Mouse (Mus musculus) frontal cortex, postnatal 25 days (tissue): Measurements from ENCODE around the gene Sar1a.

Experiments used
- DNase-seq, 2 experiments: peaks; one replicate each; pipeline ENCODE4 v3.0.0; 2022; ENCODE audit warnings: low spot score in 2 of 2

The Sar1a gene

DNA sequence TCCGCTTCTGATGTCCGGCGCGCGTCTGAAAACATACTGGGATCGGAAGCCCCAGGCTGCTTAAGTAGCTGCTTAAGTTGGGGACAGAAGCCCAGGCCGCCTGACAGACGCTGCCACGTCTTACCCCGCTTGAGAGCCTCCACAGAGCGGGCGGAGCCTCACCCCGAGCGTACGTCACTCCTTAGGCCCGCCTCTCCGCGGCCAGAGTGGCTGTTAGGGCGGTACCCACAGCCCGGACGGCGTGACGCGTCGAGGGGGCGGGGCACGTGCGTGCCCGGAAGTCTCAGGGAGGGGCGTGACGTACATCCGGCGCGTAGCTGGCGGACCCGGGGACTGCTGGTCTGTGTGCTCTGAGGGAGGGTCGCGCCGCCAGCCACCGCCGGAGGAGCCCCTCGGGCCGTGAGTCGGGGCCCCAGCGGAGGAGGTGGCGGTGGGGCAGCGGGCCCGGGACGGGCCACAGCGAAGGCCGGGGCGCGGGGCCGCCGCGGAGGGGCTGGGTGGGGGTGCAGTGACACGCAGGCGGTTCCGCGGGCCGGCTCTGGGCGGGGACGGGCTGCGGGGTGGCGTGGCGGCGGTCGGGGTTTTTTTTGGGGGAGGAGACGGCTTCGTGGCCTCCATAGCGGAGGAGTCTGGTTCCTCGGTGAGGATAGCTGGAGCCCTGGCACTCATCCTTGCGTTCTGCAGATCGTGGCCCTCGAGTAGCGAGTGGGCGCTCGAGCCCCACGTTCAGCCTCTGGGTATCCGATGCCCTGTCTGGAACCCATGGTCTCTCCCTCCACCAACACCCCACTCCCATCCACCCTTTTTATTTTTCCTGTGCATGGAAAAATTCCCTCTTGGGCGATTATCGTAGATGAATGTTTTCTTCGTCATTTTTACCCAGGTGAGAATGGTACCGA is at the start of gene Sar1a:
Gene Sar1a, plus strand, starts transcription at position 285 of the 899 bp plus-strand sequence.
- peak; percentile 90 to 95 for DNase-seq

DNA sequence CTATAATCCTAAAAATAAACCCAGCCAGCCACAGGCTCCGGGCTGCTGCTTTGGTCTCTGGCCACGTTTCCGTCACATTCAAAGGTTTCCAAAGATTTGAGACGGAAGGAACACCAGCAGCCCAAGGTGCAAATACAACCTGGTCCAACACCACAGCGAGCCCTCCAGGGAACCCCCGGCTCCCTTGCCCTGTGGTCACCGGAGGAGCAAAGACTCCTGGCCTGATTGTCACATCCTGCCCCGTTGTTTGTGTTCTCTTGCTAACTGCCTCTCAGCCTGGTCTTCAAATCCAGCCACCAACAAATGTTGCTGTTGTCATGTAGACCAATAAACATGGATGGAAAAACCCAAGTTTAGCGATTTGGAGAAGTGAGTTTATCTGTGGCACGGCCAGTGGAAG is 47.7 kb upstream of the Sar1a start:
- DNase-seq, result no peak

DNA sequence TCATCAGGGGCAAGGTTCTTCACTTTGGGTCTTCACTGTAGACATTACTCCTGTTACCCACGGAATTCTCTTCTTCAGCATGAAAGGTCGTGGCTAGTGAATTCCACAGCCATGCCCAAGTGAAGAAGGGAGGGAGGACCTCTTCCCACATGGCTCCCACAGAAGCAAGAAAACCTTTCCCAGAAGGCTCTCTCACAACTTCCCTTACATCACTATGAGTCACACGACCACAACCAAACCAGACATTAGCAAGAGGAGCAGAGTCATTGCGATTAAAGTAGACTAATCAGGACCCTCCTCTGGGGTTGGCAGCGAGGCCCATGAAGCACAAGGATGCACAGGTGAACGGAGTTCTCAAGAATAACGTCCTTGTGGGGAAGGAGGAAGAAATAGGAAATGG is 43.0 kb upstream of the Sar1a start:
- DNase-seq, result no peak

DNA sequence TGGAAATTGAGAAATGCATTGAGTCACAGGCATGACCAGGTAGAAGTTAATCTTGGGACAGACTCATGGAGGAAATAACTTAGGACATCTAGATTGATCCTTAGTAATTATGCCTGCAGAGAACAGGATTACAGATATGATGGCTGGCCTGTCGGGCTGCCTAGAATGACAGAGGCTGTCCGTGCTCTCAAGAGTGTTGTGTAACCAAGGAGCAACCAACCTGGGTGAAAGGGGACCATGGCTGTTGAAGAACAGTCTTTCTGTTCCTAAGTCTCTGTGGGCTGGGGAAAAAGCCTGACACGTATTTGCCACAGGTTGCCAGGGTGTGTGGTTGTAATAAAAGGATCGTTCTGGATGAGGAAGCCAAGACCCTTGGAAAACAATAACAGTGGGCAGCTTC is 39.7 kb upstream of the Sar1a start:
- no peak for DNase-seq

DNA sequence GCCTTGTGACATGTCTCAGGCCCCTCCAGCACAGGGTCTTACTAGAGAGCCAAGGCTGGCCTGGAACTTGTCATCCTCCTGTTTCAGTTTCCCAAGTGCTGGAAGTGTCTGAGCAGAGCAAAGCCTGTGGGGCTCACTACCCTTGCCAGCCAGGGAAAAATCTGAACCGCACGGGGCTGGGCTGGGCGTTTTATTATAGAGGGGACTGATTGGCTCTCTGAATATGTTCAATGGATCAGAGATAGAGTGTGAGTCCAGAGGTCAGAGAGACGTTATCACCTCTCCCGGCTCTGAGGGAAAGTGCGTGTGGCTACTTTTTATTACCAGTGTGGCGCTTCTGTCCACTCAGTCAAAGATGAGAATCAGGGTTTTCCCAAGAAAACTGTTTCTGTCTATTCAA is 33.5 kb upstream of the Sar1a start:
- no peak for DNase-seq

DNA sequence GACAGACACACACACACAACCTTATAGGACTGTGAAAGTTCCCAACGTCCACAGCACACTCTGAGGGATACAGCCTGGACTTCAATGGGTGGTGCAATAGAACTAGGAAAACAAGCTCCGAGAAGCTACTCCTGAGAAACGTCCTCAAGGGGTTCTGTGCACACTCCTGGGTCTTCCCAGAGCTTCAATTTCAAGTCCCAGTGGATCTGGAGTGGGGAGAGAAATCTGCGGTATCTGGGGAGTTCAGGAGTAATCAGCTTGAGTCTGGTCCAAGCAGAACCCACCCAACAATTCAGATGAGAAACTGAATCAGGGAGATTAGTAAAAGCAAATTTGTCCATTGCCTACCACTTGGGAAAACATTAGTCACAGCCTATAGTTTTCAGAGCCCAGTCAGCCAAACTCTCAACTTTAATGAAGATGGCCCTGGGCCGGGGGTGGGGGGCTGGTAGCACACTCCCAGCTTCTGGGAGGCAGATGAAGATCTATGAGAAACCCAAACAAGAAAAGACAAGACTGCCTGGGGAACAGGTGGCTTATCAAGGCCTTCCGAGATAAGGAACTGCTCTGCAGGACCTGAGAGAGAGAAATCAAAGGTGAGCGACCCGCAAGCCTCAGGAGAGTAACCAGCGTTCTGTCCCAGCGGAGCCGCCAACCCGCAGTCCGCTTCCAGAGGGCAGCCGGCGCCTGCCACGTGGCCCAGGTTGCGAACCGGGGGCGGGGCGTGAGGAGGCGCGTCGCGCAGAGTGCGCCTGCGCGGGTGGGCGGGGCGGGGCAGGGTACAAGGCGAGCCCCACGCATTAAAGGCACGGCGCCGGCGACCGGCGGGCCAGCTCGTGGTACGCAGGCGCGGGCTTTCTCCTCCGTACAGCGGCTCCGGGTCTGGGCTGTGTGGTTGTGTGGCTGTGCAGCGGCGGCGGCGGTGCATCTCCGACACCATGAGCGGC is 32.0 kb upstream of the Sar1a start, which contains the start of gene Ppa1:
Gene Ppa1, plus strand, starts transcription at position 763 of the 947 bp plus-strand sequence.
- peak; percentile 60 to 78 for DNase-seq

DNA sequence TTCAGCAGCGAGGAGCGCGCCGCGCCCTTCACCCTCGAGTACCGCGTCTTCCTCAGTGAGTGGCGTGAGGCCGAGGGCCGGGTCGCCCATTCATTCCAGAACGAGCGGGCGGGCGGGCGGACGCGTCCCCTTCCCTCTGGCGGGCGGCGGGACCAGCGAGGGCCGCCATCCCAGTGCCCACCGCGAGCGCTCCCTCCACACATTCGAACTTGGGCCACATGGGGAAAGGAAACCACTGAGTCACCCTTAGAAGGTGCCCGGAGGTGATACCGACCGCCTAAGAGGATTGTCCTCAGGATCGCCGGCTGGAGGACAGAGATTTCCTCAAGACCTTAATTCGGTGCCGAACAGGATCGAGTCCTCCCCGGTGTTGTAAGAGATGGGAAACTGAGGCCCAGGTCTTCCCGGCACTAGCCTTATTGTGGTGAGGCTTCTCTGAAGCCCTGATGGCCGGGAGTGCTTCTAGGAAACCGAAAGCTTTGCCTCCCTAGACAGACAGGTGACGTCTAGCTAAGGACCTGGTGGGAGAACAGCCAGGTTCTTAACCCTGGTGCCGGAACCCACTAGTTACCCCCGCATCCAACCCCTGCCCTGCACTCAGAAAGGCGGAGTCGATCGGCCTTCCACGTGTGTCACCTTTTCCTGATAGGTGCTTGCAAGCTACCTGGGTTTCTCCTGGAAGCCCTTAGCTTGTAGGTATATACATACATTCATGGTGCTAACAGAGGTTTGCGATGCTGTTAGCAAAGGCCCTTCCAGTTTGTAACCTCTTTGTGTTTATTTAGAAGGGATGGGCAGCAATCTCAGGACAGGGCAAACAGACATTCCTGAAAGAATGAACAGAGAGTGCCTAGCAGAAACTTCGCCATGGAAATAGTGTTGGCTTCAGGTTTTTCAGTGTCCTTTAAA is 31.1 kb upstream of the Sar1a start:
- no peak for DNase-seq

DNA sequence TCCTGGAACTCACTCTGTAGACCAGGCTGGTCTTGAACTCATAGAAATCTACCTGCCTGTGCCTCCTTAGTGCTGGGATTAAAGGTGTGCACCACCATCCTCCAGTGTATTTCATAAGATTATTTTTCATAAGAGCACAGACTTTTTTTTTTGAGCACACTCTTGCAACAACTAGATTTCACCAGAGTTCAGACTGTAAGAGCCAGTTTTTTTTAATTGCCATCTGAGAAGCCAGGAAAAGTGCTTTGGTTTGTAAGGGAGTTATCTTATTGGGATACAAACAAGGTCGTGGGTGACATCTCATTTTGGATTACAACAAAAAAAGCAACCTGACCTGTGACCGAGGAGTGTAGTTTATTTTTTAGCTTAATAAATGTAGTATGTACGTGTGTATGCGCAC is 26.0 kb upstream of the Sar1a start:
- no peak for DNase-seq

DNA sequence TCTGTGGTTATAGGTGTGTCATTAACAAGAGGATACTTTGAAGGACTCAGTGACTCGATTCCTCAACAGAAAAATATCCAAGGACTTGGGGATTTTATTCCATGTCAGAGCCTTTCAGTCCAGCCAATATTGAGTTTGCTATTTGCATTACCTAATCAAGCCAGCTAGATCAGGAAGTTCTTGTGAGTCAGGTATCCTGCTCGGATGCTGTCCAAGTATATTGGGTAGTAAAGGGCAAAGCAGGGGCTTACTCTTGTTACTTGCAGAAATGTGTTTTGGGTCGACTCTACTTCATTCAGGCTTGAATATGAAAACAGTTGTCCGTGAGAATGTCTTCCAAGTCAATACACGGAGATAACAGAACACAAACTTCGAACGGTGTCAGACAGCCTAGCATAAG is 25.4 kb upstream of the Sar1a start:
- no peak for DNase-seq

DNA sequence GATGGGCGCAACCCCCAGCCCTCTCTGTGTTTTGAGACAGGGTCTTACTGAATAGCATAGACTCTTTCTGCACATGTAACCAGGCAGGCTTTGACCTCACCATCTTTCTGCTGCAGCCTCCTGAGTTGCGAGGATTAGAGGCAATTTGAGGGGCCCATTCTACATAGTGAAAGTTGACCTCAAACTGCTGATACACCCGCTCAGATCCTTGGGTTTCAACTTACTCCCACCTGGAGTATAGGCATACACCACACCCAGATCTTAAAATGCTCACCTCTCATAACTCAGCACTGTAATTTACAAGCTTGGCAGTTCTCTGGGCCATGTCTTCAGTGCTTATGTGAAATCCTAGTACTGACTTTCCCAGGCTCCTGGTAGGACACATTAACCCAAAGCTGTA is 24.9 kb upstream of the Sar1a start:
- no peak for DNase-seq

DNA sequence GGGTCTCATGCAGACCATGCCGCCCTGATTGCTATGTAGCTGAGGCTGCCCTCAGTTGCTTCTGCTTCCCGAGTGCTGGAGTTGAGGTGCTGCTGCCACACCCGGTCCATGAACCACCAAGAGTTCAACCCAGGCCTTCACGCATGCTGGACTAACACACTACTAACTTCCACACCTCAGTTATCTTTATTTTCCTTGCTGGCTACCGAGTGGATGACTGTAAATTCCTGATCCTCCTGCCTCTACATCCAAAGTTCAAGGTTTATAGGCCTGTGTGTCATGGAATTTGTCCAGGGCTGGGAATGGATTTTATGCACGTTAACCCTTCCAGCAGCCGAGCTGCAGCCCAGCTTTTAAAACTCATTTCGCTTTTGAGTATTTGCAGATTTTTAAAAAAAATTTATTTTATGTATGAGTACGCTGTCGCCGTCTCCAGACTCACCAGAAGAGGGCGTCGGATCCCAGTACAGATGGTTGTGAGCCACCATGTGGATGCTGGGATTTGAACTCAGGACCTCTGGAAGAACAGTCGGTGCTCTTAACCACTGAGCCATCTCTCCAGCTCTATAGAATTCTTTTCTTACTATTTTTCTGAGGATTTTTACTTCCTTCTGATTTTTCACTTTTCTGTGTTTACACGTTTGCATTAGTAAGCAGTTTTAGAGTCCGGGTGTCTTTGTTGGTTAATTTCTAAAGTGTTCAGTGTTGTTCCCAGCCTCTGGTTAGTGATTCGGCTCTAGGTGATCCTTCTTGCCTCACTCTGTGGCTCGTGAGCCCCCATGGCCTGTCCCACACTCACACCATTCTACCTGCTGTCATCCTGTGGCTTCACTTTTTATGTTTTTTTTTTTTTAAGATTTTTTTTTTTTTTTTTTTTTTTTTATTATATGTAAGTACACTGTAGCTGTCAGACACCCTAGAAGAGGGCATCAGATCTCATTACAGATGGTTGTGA is 22.9 kb upstream of the Sar1a start:
- no peak for DNase-seq

DNA sequence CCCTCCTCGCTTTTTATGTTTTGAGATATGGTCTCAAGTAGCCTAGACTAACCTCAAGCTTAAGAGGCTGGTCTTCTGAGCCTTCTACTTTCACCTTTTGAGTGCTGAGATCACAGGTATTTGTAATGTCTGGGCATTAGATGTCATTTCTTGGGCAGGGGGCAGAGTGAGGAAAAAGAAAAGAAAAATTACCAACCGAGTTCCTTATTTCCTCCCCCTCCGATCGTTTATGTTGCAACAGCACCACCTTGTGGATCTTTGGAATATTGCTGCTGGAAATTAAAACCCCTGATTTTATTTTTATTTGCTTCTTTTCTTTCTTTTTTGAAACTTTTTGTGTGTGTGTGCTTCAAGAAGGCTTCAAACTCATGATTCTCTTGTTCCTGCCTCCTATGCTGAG is 22.1 kb upstream of the Sar1a start:
- no peak for DNase-seq

DNA sequence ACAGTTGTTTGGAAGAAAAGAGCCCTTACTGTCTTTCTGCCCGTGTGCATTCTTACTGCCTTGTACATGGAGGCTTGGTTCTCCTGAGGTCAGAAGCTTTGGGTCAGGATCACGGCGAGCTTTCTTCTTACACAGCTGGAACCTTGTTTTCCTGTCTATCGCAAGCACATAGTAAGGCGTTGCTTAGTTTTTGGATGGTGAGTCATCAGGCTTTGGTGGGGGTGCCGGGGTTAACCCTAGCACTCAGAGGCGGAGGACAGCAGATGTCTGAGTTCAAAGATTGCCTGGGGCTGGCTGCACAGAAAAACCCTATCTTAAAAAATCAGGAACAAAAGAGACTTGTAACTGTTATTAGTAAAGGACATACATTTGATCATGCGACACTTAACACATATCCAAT is 18.2 kb upstream of the Sar1a start:
- no peak for DNase-seq

DNA sequence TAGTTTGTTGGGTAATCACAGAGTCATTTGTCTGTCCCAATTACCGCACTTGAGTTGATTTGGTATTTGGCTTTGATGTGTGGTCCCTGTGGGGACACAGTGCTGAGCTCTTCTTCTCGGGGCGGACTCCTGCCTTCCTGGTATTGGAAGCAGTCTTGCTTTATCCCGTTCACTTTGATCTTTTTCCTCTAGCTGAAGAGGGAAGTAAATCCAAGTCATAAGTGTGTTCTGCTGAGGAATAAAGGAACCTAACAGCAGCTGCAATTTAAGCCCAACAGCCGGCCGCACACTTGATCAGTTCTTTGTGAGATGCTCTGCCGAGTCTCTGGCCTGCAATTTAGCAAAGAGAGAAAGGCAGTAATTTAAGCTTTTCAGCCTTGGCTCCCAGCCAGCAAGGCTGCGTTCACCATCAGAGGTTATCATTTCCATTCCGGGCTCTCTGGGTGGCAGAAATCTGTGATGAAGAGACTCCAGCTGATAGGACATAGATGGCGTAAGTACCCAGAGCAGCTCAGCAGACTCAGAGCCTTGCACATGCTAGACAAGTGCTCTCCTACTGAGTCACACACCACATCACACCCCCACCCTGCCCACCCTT is 17.6 kb upstream of the Sar1a start:
- DNase-seq, result no peak

DNA sequence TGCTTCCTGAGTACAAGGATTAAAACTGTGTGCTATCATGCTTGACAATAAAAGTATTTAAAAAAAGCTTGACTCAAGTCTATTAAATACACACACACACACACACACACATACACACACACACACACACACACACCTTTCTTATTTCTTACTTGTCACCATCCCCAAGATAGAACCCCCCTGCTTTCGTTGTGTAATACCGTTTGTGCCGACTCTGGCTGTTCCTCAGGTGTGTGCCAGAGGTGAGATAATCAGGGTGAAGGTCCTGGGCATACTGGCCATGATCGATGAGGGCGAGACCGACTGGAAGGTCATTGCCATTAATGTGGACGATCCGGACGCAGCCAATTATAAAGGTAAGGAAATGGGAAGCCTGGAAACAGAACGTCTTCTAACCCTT is 15.0 kb upstream of the Sar1a start:
- no peak for DNase-seq

DNA sequence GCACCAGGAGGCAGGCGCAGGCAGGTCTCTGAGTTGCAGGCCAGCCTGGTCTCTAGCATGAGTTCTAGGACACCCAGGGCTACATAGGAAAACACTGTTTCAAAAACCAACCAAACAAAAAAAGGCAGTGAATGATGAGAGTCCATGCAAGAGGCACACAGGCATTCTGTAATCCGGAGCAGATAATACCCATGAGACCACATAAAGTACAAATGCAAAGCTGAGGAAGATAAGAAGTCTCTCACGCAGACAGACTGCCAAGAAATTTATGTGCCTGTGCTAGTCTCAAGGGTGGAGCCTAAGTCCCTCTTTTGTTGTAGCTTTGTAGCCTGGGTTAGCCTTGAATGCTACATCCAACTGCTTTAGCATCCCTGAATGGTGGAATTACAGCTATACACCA is 14.4 kb upstream of the Sar1a start:
- DNase-seq, result no peak

DNA sequence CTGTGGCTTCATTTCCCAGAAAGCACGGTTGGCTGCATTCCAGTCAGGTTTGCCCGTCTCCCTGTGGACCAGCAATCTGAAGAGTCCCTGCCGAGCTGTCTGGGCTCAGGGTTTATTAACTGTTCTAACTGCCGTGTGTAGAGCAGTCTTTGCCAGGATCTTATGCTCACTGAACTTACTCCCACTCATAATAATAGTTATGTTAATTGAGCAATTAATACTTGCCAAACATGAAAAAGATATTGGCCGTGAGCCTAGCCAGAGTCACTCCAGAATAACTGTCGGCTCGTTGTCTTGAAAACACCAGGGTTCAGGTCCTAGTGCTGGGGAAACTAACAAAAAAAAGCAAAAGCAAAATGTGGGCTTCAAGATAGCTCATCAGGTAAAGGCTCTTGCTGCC is 10.8 kb upstream of the Sar1a start:
- DNase-seq, result no peak

DNA sequence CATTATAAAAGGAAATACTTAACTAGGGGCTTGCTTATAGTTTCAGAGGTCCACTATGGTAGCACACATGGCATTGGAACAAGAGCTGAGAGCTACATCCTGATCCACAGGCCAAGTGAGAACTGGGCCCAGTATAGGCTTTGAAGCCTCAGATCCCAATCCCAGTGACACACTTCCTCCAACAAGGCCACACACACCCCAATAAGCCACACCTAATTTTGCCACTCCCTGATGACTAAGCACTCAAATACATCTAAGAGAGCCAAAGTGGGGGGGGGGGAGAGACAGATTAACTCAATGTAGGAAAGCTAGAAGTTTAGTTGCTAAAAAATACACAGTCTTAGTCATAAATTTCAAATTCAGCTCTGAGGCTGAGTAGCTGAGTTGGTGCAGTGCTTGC is 10.2 kb upstream of the Sar1a start:
- DNase-seq, result no peak

DNA sequence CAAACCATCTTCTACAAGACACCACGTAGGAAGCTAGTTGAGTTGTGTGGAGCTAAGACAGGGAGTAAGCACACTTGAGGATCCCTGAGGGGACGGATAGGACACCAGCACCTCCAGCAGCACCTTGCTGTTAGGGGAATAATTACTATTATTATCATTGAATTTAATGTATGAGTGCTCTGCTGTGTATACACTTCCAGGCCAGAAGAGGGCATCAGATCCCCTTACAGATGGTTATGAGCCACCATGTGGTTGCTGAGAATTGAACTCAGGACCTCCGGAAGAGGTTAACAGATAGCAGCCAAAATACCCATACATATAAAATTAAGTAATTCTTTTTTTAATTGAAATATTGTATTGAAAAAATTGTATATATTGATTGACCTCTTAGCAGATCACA is 9.3 kb upstream of the Sar1a start:
- DNase-seq, result no peak

DNA sequence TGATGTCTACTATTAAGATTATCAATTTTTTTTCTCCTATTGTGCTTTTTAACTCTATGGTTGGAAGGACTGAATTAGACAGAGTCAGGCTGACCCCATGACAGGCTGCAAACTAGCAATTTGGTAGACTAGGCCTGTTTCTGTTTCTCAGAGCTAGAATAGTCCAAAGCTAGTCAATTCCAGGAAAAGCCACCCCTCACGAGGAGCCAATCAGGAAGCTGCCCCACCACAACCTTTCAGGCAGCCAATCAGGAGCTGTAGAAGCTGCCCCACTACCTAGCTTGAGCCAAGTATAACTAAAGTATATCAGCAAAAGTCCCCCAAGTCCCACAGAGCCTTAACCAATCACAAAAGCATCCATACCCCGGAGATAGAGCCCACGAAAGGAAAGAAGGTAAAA is 4.2 kb upstream of the Sar1a start:
- DNase-seq, result no peak
